Mouse (Mus musculus) CD4-positive helper T cell, adult 2 months (primary cell): ENCODE results near the gene Cyp2t4.

ENCODE experiments used
- DNase-seq: peaks from one replicate; pipeline ENCODE4 v3.0.0-alpha.2; 2012; ENCODE audit warnings: low read depth, missing footprints, low spot score

Gene Cyp2t4

DNA sequence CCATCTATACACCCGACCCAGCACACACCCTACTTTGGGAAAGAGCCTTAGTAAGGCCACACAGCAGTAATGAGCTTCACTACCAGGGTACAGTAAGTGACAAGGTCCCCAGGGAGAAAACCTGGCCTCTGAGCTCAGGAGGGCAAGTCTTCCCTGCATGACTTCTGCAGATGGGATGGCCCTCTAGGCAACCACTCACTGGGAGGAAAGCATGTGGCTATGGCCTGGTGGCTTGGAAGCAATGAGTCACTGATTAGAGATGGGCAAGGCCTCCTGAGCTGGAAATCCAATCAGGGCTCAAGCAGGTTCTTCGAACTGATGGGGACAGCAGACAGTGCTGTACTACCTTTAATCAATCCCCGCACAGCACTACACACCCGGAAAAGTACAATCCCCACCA, 8.2 kb downstream of the Cyp2t4 start:
- DNase-seq, result no peak

DNA sequence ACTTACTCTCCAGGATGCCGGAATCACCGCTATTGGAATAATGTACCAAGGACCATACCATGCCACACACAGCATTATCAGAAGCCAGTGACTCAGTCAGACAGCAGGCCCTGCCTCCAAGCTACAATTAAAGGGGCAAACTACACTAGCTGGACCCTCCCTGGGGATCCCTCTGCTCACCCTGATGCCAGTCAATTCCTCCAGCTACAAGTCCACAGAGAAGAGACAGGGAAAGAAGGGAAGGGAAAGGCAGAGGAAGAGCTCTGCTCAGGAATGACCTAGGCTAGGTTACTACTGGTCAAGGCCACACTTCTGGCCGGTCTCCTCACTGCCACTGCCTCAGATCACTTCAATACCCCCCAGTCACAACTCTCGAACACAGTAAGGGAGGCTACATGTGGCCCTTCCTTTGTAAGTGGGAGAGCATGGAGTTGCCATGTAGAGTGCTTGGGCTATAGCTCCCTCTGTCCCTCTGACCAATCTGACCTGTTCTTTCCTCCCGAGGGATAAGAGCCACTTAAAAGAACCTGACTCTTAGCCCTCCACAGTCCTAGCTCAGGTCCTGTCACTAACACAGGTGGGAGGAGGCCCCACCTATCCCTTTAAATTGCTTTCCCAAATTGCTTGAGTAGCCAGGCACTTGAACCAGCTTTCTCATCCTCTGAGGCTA, 9.4 kb downstream of the Cyp2t4 start:
- no peak for DNase-seq

DNA sequence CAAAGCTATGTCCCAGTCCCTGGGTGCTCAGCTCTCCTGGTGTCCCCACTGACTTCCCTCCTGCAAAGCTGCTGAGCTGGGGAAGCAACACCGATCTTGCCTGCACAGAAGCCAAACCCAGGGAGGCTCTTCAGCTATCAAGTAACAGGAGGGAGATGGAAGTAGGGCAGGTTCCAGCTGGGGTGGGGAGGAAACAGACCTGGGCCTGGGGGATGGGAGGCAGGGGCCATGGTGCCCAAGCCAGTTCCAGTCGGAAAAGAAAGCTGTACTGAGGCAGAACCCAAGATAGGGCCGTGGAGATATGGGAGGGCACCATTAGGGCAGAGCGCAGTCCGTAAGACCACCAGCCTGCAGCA, 9.9 kb downstream of the Cyp2t4 start:
- DNase-seq, result no peak

DNA sequence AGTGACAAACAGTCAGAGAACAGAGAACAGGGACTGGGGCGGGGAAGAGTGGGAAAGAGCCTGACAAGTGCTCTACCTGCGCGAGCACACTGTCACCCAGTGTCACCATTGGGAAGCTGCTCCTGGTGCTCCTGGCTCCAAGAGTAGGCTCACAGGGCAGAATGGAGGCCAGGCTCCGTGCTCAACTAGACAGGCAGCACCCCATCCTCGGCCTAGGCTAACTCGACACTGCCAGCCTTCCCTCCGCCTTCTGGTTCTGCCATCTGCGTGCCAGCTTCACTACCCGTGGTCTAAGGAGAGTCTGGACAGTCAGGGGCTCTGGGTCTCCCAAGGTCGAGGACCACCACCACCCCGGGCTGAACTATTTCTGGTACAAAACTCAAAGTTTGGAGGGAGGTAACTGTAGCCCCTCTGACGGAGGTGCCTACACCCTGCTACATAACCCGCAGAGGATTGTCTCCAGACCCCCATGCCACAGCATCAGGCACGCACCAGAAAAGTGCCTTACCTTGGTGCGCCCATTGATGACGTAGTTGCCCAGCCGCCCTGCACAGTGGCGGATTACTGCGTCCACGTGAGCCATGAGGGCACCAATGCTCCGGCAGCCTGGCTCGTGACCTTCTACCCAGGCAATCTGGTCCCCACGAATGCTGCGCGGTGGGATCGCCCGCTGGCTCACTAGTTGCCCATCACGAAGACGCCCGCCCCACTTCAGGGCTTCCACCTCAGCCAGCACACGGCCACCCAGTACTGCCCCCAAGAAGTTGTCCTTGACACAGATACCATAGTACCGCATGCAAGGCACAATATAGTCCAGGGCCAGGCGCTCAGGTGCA, 10.8 kb downstream of the Cyp2t4 start:
- DNase-seq, result no peak

DNA sequence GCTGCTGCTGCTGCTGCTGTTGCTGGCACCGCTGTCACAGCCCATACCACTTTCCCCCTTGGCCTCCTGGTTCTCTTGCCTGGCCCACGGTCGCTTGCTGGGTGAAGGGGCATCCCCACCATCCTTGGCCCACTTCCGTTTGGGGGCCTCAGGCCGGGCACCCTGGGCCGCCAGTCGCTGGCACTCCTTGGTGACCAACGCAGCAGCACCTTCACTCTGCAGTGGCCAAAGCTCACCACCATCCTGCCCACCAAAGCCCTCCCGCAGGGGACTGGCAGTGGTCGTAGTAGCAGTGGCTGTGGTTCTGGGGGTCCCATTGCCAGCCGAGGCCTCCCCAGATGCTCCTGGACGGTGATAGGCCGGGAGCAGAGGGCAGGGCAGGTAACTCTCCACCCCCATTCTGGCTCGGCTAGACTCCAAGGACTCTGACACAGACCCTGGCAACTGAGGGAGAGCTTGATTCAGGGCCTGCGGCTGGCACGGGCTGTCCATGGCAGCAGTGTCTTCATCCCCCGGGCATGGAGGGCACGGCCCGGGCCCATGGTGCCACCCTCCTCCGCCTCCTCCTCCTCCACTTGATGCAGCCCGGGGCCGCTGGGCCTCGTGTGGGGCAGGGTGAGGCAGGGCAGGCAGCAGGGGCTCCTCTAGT, 11.6 kb downstream of the Cyp2t4 start:
- no peak for DNase-seq

DNA sequence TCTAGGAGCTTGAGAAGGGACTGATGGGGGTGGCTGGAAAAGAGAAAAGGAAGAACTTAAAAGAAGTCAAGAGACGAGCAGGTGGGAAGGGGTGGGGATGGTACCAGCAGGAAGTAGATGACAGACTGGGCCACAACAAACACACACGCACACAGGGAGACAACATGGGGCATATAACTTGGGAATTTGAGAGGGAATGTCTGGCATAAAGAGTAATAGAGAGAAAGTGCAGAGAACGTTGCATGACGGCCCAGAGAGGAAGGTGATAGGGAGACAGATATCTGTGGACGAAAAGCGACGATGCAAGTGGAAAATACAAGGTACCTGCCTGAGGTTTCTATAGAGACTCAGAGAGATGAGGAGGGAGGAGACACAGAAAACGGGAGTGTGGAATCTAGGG, 12.2 kb downstream of the Cyp2t4 start:
- DNase-seq, result peak; percentile 44

DNA sequence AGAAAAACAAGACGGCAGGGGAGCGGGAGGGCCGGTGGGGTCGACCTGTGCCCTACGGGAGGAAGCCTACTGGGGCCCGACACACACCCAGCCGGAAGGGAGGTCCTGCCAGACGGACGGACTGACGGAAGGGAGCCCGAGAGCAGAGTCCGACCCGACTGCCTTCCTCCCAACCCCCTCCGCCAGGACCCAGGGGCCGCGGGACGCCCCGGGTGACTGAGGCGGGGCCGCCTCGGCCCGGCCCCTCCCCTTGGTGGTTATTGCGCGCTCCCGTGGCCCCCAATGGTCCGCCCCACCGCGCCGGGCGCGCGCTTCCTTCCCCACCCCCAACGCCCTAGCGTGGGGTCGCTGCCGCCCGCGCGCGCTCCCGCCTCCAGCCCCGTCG, 12.7 kb downstream of the Cyp2t4 start:
- peak; percentile 89 for DNase-seq

DNA sequence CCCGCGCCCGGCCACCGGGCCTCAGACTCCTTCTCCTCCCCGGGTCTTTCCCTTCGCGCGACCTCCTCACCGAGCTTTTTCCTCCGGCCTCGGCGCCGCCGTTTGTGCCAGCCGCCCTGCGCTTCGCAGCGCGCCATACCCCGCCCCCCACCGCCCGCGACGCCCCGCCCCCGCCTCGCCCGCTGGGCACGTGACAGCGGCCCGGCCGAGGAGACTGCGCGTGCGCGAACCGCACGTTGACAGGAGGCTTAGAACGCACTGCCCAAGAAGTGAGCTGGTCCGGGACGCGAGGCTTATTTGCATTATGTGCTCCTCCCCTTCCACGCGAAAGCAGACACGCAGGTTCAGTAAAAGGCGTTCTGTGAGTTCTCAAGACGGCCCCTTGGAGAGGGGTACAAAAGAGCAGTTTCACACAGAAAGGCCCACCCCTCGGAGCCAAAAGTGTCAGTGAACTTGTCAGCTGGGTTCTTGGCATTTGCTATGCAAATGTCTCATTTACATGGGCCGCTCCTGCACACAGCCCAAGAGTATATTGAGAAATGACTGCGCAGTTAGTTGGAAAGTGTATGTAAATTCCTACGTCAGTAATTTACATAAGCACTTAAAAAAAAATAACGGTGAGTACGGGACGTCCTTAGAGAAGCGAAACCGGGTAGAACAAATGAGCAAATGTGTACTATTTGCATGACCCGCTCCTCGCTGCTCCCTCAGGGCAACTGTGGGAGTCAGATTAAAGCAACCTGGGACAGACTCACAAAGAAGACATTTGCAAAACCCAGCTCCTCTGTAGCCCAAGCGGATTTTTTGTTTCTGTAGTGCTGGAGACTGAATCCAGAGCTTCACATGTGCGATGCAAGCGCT, 13.3 kb downstream of the Cyp2t4 start, which contains the start of gene Egln2:
Gene Egln2 (minus strand): TSS at position 189 of the 861 bp plus-strand sequence.
- peak; percentile 97 for DNase-seq

DNA sequence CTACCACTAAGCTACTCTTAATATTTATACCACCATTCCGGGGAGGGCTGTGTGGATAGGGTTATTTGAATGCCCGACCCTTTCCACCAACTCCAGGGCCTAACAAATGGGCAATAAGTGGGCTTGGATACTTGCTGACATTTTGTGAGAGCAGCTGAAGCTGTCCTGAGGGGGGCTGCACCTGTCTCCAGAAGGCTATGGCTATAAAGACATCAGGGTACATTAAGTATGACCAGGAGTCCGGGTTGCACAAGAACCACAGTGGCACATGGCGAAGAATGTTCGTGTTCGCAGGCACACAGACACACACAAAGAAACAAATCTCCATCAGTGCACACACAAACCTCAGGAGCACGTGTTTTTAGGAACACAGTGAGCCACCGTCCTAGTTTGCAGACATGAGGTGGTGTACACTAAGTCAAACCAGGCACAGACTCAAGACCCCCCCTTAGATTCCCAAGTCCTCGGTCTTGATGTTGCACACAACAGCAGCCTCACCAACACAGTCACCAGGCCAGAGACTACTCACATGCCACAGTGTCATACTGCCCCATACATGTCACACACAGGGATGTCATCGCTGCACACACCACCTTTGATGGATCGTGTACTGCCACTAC, 14.1 kb downstream of the Cyp2t4 start:
- no peak for DNase-seq

DNA sequence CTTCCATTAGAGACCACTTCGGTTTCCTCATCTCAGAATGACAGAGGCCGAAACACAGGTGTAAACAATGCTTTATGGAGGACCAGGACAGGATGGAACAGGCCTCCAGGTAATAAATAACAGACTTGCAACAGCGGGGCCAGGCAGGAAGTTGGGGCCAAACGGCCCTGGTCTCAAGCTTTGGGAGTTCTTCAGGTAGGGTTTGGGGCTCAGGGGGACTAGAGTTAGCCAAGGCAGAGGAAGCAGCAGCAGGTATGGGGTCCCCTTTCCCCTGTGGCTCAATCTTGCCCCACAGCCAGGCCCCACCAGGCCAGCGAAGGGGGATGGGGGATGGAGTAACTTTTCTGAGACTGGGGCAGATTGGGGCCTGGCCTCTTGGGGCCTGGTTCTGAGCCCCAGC, 14.9 kb downstream of the Cyp2t4 start:
- DNase-seq, result no peak

DNA sequence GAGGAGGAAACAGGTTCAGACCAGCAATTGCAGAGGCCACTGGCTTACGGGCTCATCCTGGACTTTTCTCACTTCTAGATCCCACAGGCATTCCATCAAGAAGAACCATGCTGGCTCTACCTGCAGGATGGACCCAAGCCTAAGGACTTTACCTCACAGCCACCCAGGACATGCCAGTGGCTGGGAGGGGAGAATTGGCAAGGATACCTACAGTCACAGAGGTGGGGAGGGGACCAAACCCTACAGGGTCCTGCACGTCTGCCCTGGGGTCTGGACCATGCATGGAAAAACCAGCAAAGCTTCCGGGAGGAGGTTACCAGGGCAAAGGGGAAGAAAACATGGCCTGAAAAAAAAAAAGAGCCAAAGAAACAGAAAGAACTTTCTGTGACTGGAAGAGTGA, 17.5 kb downstream of the Cyp2t4 start:
- no peak for DNase-seq

DNA sequence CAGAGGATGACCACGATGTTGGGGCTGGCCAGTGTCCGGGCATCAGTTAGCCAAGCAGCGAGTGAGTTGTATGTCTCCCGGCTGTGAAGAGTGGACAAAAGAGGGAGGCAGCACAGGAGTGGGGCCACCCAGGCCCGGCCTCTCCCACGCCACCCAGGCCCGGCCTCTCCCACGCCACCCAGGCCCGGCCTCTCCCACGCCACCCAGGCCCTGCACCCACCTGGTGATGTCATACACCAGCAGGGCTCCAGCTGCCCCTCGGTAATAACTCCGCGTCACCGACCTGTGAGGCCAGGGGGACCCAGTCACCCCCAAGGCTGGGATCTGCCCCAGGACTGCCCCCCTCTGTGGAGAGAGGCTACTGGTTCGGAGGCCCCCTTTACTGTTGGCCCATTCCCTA, 21.0 kb downstream of the Cyp2t4 start:
- DNase-seq, result no peak

DNA sequence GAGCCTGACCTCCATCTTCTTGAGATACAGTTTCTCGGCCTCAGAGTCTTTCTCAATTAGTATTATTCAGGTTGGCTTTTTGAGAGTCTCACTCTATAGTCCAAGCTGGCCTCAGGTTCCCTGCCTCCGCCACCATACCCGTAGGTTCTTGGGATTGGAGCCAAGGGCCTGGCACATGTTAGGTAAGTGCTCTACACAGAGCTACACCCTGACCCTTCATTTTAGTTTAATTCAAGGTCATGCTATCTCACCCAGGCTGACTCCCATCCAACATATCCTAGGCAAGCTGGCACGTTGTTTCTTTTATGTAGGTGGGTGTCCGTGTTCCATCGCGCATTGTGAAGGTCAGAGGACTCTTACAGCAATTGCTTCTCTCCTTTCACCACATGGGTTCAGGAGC, 21.4 kb downstream of the Cyp2t4 start:
- no peak for DNase-seq

DNA sequence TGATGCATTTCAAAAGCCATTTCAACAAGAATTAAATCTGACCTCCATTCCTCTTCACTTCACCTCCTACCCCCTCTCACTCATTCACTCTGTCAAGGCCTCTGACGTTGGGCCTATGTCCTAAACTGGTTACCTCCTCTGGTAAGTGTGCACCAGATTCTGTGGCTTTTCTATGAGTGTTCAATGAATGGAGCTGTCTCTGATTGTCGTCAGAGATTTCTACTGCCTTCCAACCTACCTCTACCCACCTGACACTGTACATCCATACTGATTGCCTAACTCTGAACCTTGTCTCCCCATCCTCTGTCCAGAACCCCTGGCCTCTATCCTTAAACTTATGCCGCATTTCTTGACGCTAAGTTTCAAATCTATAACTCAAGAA, 24.4 kb downstream of the Cyp2t4 start:
- DNase-seq, result peak; percentile 58

DNA sequence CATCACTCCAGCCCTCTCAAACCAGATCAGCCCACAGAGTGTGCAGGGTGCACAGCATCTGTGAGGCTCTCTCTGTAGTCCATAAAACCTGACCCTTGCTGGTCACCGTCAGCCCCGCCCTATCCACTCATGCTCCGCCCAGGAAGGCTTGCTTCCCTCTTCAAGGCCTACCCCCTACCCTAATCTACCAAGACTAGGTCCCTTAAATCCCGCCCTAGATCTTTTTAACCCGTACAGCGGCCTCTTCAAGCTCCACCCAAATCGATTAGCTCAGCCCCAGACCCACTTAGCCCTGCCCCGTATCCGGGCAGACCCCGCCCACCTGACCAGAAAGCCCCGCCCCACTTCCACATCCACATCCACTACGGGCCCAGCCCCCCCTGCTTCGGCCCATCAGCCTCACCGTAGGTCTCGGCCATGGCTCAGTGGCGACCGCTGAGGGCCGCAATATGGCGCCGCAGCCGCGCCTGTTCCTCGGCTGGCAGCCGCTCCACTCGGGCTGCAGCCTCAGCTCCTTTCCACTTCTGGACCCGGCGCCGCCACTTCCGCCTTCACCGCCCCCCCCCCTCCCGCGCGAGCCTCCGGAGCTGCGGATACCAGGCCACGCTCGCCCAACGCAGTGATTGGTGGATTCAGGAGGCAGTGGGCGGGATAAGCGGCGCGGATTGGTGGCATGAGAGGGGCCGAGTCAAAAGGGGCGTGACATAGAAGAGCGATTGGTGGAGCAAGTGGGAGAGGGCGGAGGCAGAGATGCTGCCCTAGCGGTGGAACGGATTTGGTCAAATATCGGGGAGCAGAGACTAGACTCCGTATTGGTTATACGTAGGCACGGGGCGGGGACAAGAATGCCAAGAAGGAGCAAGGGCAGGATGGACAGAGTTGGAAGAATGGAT, 25.1 kb downstream of the Cyp2t4 start, which contains the start of gene Rab4b:
Gene Rab4b (minus strand): TSS at position 573 of the 893 bp plus-strand sequence.
- DNase-seq, result peak; percentile 100

DNA sequence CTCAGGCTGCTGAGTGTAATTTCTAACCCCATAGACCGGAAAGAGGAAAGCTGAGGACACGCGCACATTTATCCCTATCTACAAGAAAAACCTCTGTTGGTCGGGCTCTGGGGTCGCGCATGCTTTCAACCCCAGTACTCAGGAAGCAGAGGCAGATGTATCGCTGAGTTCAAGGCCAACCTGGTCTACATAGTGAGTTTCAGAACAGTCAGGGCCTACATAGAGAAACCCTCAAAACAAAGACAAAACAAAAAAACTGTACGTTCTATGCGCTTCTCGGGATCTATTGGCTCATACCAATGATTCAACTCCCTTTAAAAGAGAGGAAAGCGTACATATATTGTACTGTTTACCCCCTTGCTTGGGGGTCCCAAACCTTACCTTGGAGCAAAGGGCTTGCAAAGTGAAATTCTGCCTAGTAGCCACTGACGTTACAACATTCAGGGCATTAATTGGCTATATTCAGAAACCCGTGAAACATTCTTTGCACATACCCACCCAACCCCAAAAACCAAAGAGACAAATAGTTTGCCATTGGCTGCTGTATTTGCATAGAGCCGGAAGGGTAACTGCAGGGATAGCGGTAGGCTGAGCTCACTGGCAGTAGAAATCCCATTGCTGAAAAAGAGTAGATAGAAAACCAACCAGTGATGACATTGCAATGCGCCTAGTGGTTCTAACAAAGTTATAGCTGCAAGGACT, 25.9 kb downstream of the Cyp2t4 start:
- no peak for DNase-seq

DNA sequence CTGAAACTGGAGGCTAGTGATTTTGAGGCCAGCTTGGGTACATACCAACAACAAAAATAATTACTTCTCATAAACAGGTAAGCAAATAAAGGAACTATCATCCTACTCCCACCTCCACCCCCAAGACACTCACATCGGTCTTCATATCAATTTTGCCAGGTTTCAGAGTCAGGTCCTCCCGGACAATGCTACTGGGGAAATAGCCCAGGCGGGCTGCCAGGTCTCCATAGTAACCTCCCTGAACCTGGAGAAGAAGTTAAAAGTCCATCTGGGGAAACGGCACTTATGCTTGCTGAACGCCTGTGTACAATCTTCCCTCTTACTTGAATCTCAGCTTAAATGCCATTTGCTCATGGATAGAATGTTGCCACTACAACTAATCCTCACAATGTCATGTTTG, 26.5 kb downstream of the Cyp2t4 start:
- no peak for DNase-seq

DNA sequence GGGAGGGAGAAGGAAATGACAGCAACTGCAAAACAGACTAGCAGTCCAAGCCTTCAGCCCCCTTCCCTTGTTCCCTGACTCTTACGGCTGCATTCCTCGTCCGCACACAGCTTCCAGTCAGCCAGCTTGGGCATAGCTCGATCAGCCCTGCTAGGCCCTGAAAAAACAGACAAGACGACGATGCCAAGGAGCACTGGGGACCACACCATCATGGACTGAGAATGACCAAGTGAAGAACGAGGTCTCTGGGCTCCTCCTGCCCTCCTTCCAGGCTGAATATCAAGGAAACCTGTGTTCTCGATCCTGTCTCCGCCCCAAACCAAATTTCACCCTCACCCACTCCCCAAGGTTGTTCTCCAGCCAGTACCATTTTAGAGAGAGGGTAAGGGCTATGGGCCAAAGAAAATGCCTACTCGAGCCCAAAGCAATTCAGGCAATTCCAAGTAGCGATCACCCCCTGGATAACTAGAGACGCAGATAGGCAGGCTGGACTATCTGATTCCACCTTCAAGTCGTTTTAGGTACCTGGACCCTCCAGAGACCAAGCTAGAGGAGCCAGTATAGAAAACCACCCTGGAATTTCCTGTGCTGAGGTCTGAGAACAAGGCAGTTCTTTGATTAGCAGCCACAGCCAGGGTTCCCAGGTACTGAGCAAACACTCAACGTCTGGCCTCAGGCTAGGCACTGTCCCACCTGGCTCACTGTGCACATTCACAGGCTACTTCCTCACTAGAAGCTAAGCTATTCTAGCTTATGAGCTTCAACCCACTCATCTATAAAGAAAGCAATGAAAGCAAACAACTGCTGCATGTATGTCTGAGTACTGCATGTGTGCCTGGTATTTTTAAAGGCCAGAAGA, 27.6 kb downstream of the Cyp2t4 start, which contains the start of the genes Gm21983 and Mia:
Gene Gm21983 (minus strand): TSS at position 250 of the 859 bp plus-strand sequence.
Gene Mia (minus strand): TSS at position 321 of the 859 bp plus-strand sequence.
- no peak for DNase-seq
